Mouse (Mus musculus) hindbrain, embryonic 15.5 days (tissue): Measurements from ENCODE around the gene Mical2. TPM values are rescaled to one million over a fixed set of nuclear protein-coding genes. Genes with fewer than 3 reads are reported as not detected.

Experiments used
- ATAC-seq: fragments of 200-750 bp; cut with Nextera tagmentation; 2 replicates; pipeline ENCODE4 v1.8.0; 2017; ENCODE audit warnings: low read depth, moderate number of reproducible peaks, moderate TSS enrichment; ENCODE audit not compliant: low FRiP score
- H3K27ac ChIP-seq: fragments of 300-500 bp; sonication (generic); replicated peaks from 2 replicates; pipeline ENCODE4 v1.5.1; 2015; ENCODE audit warnings: mild to moderate bottlenecking, inconsistent platforms
- H3K27me3 ChIP-seq: fragments of 300-500 bp; sonication (generic); 2 replicates; pipeline ENCODE4 v1.6.1; 2015; ENCODE audit warnings: control low read depth, inconsistent platforms
- H3K36me3 ChIP-seq: fragments of 300-500 bp; sonication (generic); 2 replicates; pipeline ENCODE4 v1.6.1; 2015; ENCODE audit warnings: control low read depth, inconsistent platforms
- H3K4me1 ChIP-seq: fragments of 300-500 bp; sonication (generic); replicated peaks from 2 replicates; pipeline ENCODE4 v1.6.1; 2015; ENCODE audit warnings: control low read depth, inconsistent platforms
- H3K4me2 ChIP-seq: fragments of 300-500 bp; sonication (generic); 2 replicates; pipeline ENCODE4 v1.6.1; 2015; ENCODE audit warnings: moderate library complexity, mild to moderate bottlenecking, inconsistent platforms
- H3K4me3 ChIP-seq: fragments of 300-500 bp; sonication (generic); 2 replicates; pipeline ENCODE4 v1.5.1; 2015; ENCODE audit warnings: mild to moderate bottlenecking, inconsistent platforms
- H3K9ac ChIP-seq: fragments of 300-500 bp; sonication (generic); 2 replicates; pipeline ENCODE4 v1.6.1; 2015; ENCODE audit warnings: inconsistent platforms
- H3K9me3 ChIP-seq: fragments of 300-500 bp; sonication (generic); 2 replicates; pipeline ENCODE4 v1.6.1; 2016; ENCODE audit warnings: control low read depth, inconsistent platforms
- WGBS: fragments of 180-500 bp; shearing (Covaris S2); methylation state at CpG from one replicate; pipeline ENCODE4 v1.1.7; 2015; 5-methylcytosine and 5-hydroxymethylcytosine counted together
- polyA plus RNA-seq: library from polyadenylated mRNA; unstranded; fragments of >200 nt; fragmentation: Nextera tagmentation; extraction: Ambion mirVana; gene quantifications from 2 replicates; pipeline ENCODE4 v1.2.1, GENCODE M21; 2015

Gene Mical2
- polyA plus RNA-seq, 1 experiment from 2014 or later, result 3.8 TPM

GRCm38 (mm10) chr7:112444152-112444984 lies 218.7 kb downstream of the Mical2 start:
- peak; percentile 73 for ATAC-seq
- no peaks in the 10 kb centered on the region for H3K27me3 ChIP-seq
- peaks cover 19% of the 10 kb centered on the region for H3K4me1 ChIP-seq
- H3K36me3 ChIP-seq, result no peaks in the 10 kb centered on the region
- H3K4me2 ChIP-seq, result peak overlapping the region; percentile 16; the same call in 1 of the 2 replicates
- WGBS, result 17% methylated on average over 12 of the region's 12 CpGs
- H3K27ac ChIP-seq, result peak overlapping the region; percentile 27; the same call in 1 of the 2 replicates
- H3K9me3 ChIP-seq, result no peaks in the 10 kb centered on the region
- H3K4me3 ChIP-seq, result no peak overlapping the region
- no peak overlapping the region for H3K9ac ChIP-seq

- Histone ChIP-seq H3K4me3 (no peak overlapping the region), H3K9ac (no peak overlapping the region), H3K4me2 (peak overlapping the region; percentile 16; the same call in 1 of the 2 replicates), H3K9me3 (no peaks in the 10 kb centered on the region), H3K4me1 (peaks cover 19% of the 10 kb centered on the region), H3K27ac (peak overlapping the region; percentile 27; the same call in 1 of the 2 replicates), H3K27me3 (no peaks in the 10 kb centered on the region), H3K36me3 (no peaks in the 10 kb centered on the region)
- WGBS, result 17% methylated on average over 9 of the region's 9 CpGs
- peak; percentile 59 for ATAC-seq
Observed at GRCm38 (mm10) chr7:112444985-112445367, 219.3 kb downstream of the Mical2 start.

- ATAC-seq, result no peak
- WGBS, result 92% methylated on average over 4 of the region's 4 CpGs
- no peaks in the 10 kb centered on the region for H3K36me3 ChIP-seq
- no peak overlapping the region for H3K9ac ChIP-seq
- no peak overlapping the region for H3K4me3 ChIP-seq
- no peaks in the 10 kb centered on the region for H3K27me3 ChIP-seq
- peaks cover 19% of the 10 kb centered on the region for H3K4me1 ChIP-seq
- no peak overlapping the region for H3K4me2 ChIP-seq
- H3K27ac ChIP-seq, result no peak overlapping the region
- no peaks in the 10 kb centered on the region for H3K9me3 ChIP-seq
Observed at GRCm38 (mm10) chr7:112446498-112446897, 220.8 kb downstream of the Mical2 start.

GRCm38 (mm10) chr7:112449954-112450700 lies 224.5 kb downstream of the Mical2 start:
- Histone ChIP-seq H3K9me3 (no peaks in the 10 kb centered on the region), H3K27me3 (no peaks in the 10 kb centered on the region), H3K36me3 (no peaks in the 10 kb centered on the region), H3K4me3 (no peak overlapping the region), H3K27ac (no peak overlapping the region), H3K4me1 (peaks cover 14% of the 10 kb centered on the region), H3K4me2 (no peak overlapping the region), H3K9ac (no peak overlapping the region)
- 88% methylated on average over 8 of the region's 8 CpGs for WGBS
- no peak for ATAC-seq

GRCm38 (mm10) chr7:112452471-112452870 lies 226.8 kb downstream of the Mical2 start:
- H3K4me2 ChIP-seq, result no peak overlapping the region
- 61% methylated on average over 5 of the region's 5 CpGs for WGBS
- H3K4me1 ChIP-seq, result peaks cover 10% of the 10 kb centered on the region
- H3K4me3 ChIP-seq, result no peak overlapping the region
- H3K27me3 ChIP-seq, result no peaks in the 10 kb centered on the region
- H3K9ac ChIP-seq, result no peak overlapping the region
- H3K27ac ChIP-seq, result no peak overlapping the region
- no peaks in the 10 kb centered on the region for H3K9me3 ChIP-seq
- no peaks in the 10 kb centered on the region for H3K36me3 ChIP-seq
- no peak for ATAC-seq

- WGBS, result 16% methylated on average over 3 of the region's 3 CpGs
- peaks cover 10% of the 10 kb centered on the region for H3K4me1 ChIP-seq
- no peak overlapping the region for H3K27ac ChIP-seq
- no peaks in the 10 kb centered on the region for H3K9me3 ChIP-seq
- no peak for ATAC-seq
- H3K36me3 ChIP-seq, result no peaks in the 10 kb centered on the region
- no peaks in the 10 kb centered on the region for H3K27me3 ChIP-seq
- no peak overlapping the region for H3K4me3 ChIP-seq
- H3K9ac ChIP-seq, result no peak overlapping the region
- no peak overlapping the region for H3K4me2 ChIP-seq
Observed at GRCm38 (mm10) chr7:112453805-112454214, 228.2 kb downstream of the Mical2 start.

- Histone ChIP-seq H3K9ac (no peak overlapping the region), H3K4me1 (peaks cover 10% of the 10 kb centered on the region), H3K27ac (no peak overlapping the region), H3K27me3 (no peaks in the 10 kb centered on the region), H3K4me2 (no peak overlapping the region), H3K9me3 (no peaks in the 10 kb centered on the region), H3K36me3 (no peaks in the 10 kb centered on the region), H3K4me3 (no peak overlapping the region)
- no peak for ATAC-seq
- WGBS, result 70% methylated on average over 6 of the region's 6 CpGs
Observed at GRCm38 (mm10) chr7:112454380-112454779, 228.7 kb downstream of the Mical2 start.

GRCm38 (mm10) chr7:112454951-112455350 lies 229.3 kb downstream of the Mical2 start:
- WGBS, result 96% methylated on average over 2 of the region's 2 CpGs
- Histone ChIP-seq H3K4me2 (no peak overlapping the region), H3K9ac (no peak overlapping the region), H3K4me3 (no peak overlapping the region), H3K27me3 (no peaks in the 10 kb centered on the region), H3K4me1 (peaks cover 10% of the 10 kb centered on the region), H3K27ac (no peak overlapping the region), H3K9me3 (no peaks in the 10 kb centered on the region), H3K36me3 (no peaks in the 10 kb centered on the region)
- ATAC-seq, result no peak

- no peak for ATAC-seq
- no peak overlapping the region for H3K4me3 ChIP-seq
- no peak overlapping the region for H3K9ac ChIP-seq
- H3K4me1 ChIP-seq, result peaks cover 12% of the 10 kb centered on the region
- no peaks in the 10 kb centered on the region for H3K27me3 ChIP-seq
- WGBS, result 81% methylated on average over 5 of the region's 5 CpGs
- H3K4me2 ChIP-seq, result no peak overlapping the region
- H3K27ac ChIP-seq, result no peak overlapping the region
- no peaks in the 10 kb centered on the region for H3K9me3 ChIP-seq
- H3K36me3 ChIP-seq, result no peaks in the 10 kb centered on the region
Observed at GRCm38 (mm10) chr7:112455566-112456110, 230.0 kb downstream of the Mical2 start.

- WGBS, result 92% methylated on average over 4 of the region's 4 CpGs
- no peaks in the 10 kb centered on the region for H3K36me3 ChIP-seq
- H3K27ac ChIP-seq, result no peak overlapping the region
- no peaks in the 10 kb centered on the region for H3K27me3 ChIP-seq
- H3K9me3 ChIP-seq, result no peaks in the 10 kb centered on the region
- H3K4me2 ChIP-seq, result no peak overlapping the region
- no peak overlapping the region for H3K9ac ChIP-seq
- no peak for ATAC-seq
- peaks cover 14% of the 10 kb centered on the region for H3K4me1 ChIP-seq
- no peak overlapping the region for H3K4me3 ChIP-seq
Observed at GRCm38 (mm10) chr7:112457373-112457772, 231.7 kb downstream of the Mical2 start.

GRCm38 (mm10) chr7:112457920-112458319 lies 232.3 kb downstream of the Mical2 start:
- H3K4me2 ChIP-seq, result no peak overlapping the region
- H3K36me3 ChIP-seq, result no peaks in the 10 kb centered on the region
- ATAC-seq, result no peak
- H3K4me1 ChIP-seq, result peaks cover 14% of the 10 kb centered on the region
- no peaks in the 10 kb centered on the region for H3K27me3 ChIP-seq
- no peak overlapping the region for H3K9ac ChIP-seq
- WGBS, result 89% methylated on average over 4 of the region's 4 CpGs
- no peak overlapping the region for H3K4me3 ChIP-seq
- no peak overlapping the region for H3K27ac ChIP-seq
- H3K9me3 ChIP-seq, result no peaks in the 10 kb centered on the region

GRCm38 (mm10) chr7:112458440-112458839 lies 232.8 kb downstream of the Mical2 start:
- H3K9me3 ChIP-seq, result no peaks in the 10 kb centered on the region
- no peak overlapping the region for H3K4me3 ChIP-seq
- H3K9ac ChIP-seq, result no peak overlapping the region
- 75% methylated on average over 5 of the region's 5 CpGs for WGBS
- no peaks in the 10 kb centered on the region for H3K27me3 ChIP-seq
- no peaks in the 10 kb centered on the region for H3K36me3 ChIP-seq
- no peak overlapping the region for H3K27ac ChIP-seq
- ATAC-seq, result no peak
- no peak overlapping the region for H3K4me2 ChIP-seq
- H3K4me1 ChIP-seq, result peaks cover 14% of the 10 kb centered on the region
